Mouse (Mus musculus) heart, embryonic 13.5 days (tissue): ENCODE data around the gene Ankrd28. TPM values are rescaled to one million over a fixed set of nuclear protein-coding genes. Genes with fewer than 3 reads are reported as not detected.
"Not testable (repeated sequence)": the region's sequence is repeated elsewhere in the genome, so short reads cannot be mapped to it uniquely, and the experiment has no call there.

ENCODE experiments used
- ATAC-seq: fragments of 200-750 bp; cut with Nextera tagmentation; 2 replicates; pipeline ENCODE4 v1.8.0; 2017; ENCODE audit warnings: moderate TSS enrichment; ENCODE audit not compliant: insufficient number of reproducible peaks, low FRiP score, low TSS enrichment; ENCODE audit errors: extremely low read depth
- H3K27ac ChIP-seq: fragments of 300-500 bp; sonication (generic); replicated peaks from 2 replicates; pipeline ENCODE4 v1.5.1; 2015; ENCODE audit warnings: moderate library complexity, mild to moderate bottlenecking, inconsistent platforms
- H3K27me3 ChIP-seq: fragments of 300-500 bp; sonication (generic); replicated peaks from 2 replicates; pipeline ENCODE4 v1.6.1; 2015; ENCODE audit warnings: mild to moderate bottlenecking, inconsistent platforms
- H3K36me3 ChIP-seq: fragments of 300-500 bp; sonication (generic); 2 replicates; pipeline ENCODE4 v1.6.1; 2015; ENCODE audit warnings: mild to moderate bottlenecking, inconsistent platforms
- H3K4me1 ChIP-seq: fragments of 300-500 bp; sonication (generic); 2 replicates; pipeline ENCODE4 v1.6.1; 2015; ENCODE audit warnings: inconsistent platforms
- H3K4me2 ChIP-seq: fragments of 300-500 bp; sonication (generic); 2 replicates; pipeline ENCODE4 v1.6.1; 2015; ENCODE audit warnings: inconsistent platforms, mild to moderate bottlenecking, moderate library complexity
- H3K4me3 ChIP-seq: fragments of 300-500 bp; sonication (generic); 2 replicates; pipeline ENCODE4 v1.5.1; 2015; ENCODE audit warnings: moderate library complexity, mild to moderate bottlenecking, inconsistent platforms
- H3K9ac ChIP-seq: fragments of 300-500 bp; sonication (generic); 2 replicates; pipeline ENCODE4 v1.6.1; 2015; ENCODE audit warnings: inconsistent platforms, mild to moderate bottlenecking, moderate library complexity
- H3K9me3 ChIP-seq: fragments of 300-500 bp; sonication (generic); 2 replicates; pipeline ENCODE4 v1.6.1; 2016; ENCODE audit warnings: inconsistent platforms
- WGBS: fragments of 180-500 bp; shearing (Covaris S2); methylation state at CpG from one replicate; pipeline ENCODE4 v1.1.7; 2015; ENCODE audit warnings: mixed read lengths; 5-methylcytosine and 5-hydroxymethylcytosine counted together
- polyA plus RNA-seq: library from polyadenylated mRNA; unstranded; fragments of >200 nt; fragmentation: Nextera tagmentation; extraction: Ambion mirVana; gene quantifications from 2 replicates; pipeline ENCODE4 v1.2.1, GENCODE M21; 2015

Ankrd28 gene
- polyA plus RNA-seq, 1 experiment from 2014 or later = 4.9 TPM

- no peak for ATAC-seq
- Histone ChIP-seq H3K9me3 (no peaks in the 10 kb centered on the region), H3K27me3 (no peaks in the 10 kb centered on the region), H3K27ac (no peak overlapping the region), H3K4me1 (no peaks in the 10 kb centered on the region), H3K4me3 (no peak overlapping the region), H3K9ac (no peak overlapping the region), H3K36me3 (peaks cover 25% of the 10 kb centered on the region), H3K4me2 (no peak overlapping the region)
- 81% methylated on average over 7 of the region's 7 CpGs for WGBS
Measured at GRCm38 (mm10) chr14:31761727-31762126, 68.7 kb downstream of the Ankrd28 start.

- 79% methylated on average over 2 of the region's 2 CpGs for WGBS
Measured at GRCm38 (mm10) chr14:31759195-31759594, 71.3 kb downstream of the Ankrd28 start.

GRCm38 (mm10) chr14:31758410-31758809 is 72.0 kb downstream of the Ankrd28 start:
- WGBS = 95% methylated on average over 3 of the region's 3 CpGs
- H3K27me3 ChIP-seq, H3K4me3 ChIP-seq, H3K9ac ChIP-seq, H3K4me2 ChIP-seq, H3K4me1 ChIP-seq, H3K9me3 ChIP-seq, H3K27ac ChIP-seq, ATAC-seq: not testable (repeated sequence)
- H3K36me3 ChIP-seq = peaks cover 41% of the 10 kb centered on the region

More at GRCm38 (mm10) chr14:31759195-31759594, 71.3 kb downstream of the Ankrd28 start:
- H3K27ac ChIP-seq = no peak overlapping the region
- H3K27me3 ChIP-seq = no peaks in the 10 kb centered on the region
- ATAC-seq = no peak
- no peak overlapping the region for H3K9ac ChIP-seq
- no peaks in the 10 kb centered on the region for H3K9me3 ChIP-seq
- H3K4me1 ChIP-seq = no peaks in the 10 kb centered on the region
- H3K36me3 ChIP-seq = peaks cover 39% of the 10 kb centered on the region
- no peak overlapping the region for H3K4me3 ChIP-seq
- H3K4me2 ChIP-seq = no peak overlapping the region

GRCm38 (mm10) chr14:31748239-31748873 is 82.1 kb downstream of the Ankrd28 start:
- peaks cover 35% of the 10 kb centered on the region for H3K36me3 ChIP-seq
- no peak overlapping the region for H3K9ac ChIP-seq
- no peak for ATAC-seq
- no peak overlapping the region for H3K4me3 ChIP-seq
- no peaks in the 10 kb centered on the region for H3K9me3 ChIP-seq
- no peak overlapping the region for H3K4me2 ChIP-seq
- WGBS = 62% methylated on average over 6 of the region's 6 CpGs
- H3K4me1 ChIP-seq = peaks cover 4% of the 10 kb centered on the region; the same call in 1 of the 2 replicates
- H3K27ac ChIP-seq = no peak overlapping the region
- no peaks in the 10 kb centered on the region for H3K27me3 ChIP-seq

GRCm38 (mm10) chr14:31742523-31742922 is 87.9 kb downstream of the Ankrd28 start:
- Histone ChIP-seq H3K27ac (no peak overlapping the region), H3K27me3 (no peaks in the 10 kb centered on the region), H3K4me1 (peaks cover 8% of the 10 kb centered on the region), H3K4me2 (no peak overlapping the region), H3K9me3 (no peaks in the 10 kb centered on the region), H3K36me3 (peaks cover 59% of the 10 kb centered on the region), H3K4me3 (no peak overlapping the region), H3K9ac (no peak overlapping the region)
- WGBS = 27% methylated on average over 3 of the region's 3 CpGs
- ATAC-seq = no peak

GRCm38 (mm10) chr14:31734811-31735210 is 95.6 kb downstream of the Ankrd28 start:
- Histone ChIP-seq H3K4me2 (no peak overlapping the region), H3K27me3 (no peaks in the 10 kb centered on the region), H3K9me3 (no peaks in the 10 kb centered on the region), H3K4me3 (no peak overlapping the region), H3K9ac (no peak overlapping the region), H3K27ac (no peak overlapping the region), H3K36me3 (peaks cover 36% of the 10 kb centered on the region), H3K4me1 (peaks cover 12% of the 10 kb centered on the region)
- ATAC-seq = no peak
- 45% methylated on average over 2 of the region's 2 CpGs for WGBS

- Histone ChIP-seq H3K27me3 (no peaks in the 10 kb centered on the region), H3K4me3 (no peak overlapping the region), H3K9ac (no peak overlapping the region), H3K9me3 (no peaks in the 10 kb centered on the region), H3K4me1 (peaks cover 11% of the 10 kb centered on the region), H3K27ac (no peak overlapping the region; the same call in 1 of the 2 replicates), H3K36me3 (peaks cover 43% of the 10 kb centered on the region), H3K4me2 (no peak overlapping the region)
- no peak for ATAC-seq
- 56% methylated on average over 3 of the region's 3 CpGs for WGBS
Measured at GRCm38 (mm10) chr14:31727522-31727921, 102.9 kb downstream of the Ankrd28 start.

- WGBS = 87% methylated on average over 1 of the region's 1 CpGs
- no peak overlapping the region for H3K4me2 ChIP-seq
- no peaks in the 10 kb centered on the region for H3K9me3 ChIP-seq
- no peak overlapping the region for H3K4me3 ChIP-seq
- H3K4me1 ChIP-seq = peaks cover 8% of the 10 kb centered on the region
- ATAC-seq = no peak
- no peak overlapping the region for H3K9ac ChIP-seq
- peaks cover 60% of the 10 kb centered on the region for H3K36me3 ChIP-seq
- no peaks in the 10 kb centered on the region for H3K27me3 ChIP-seq
- no peak overlapping the region for H3K27ac ChIP-seq
Measured at GRCm38 (mm10) chr14:31722746-31723145, 107.7 kb downstream of the Ankrd28 start.

- Histone ChIP-seq H3K9ac (no peak overlapping the region), H3K9me3 (no peaks in the 10 kb centered on the region), H3K4me3 (no peak overlapping the region), H3K36me3 (peaks cover 61% of the 10 kb centered on the region), H3K4me1 (no peaks in the 10 kb centered on the region), H3K27ac (no peak overlapping the region), H3K27me3 (no peaks in the 10 kb centered on the region), H3K4me2 (no peak overlapping the region)
- 78% methylated on average over 3 of the region's 3 CpGs for WGBS
- no peak for ATAC-seq
Measured at GRCm38 (mm10) chr14:31721256-31721655, 109.2 kb downstream of the Ankrd28 start.

- no peak for ATAC-seq
Measured at GRCm38 (mm10) chr14:31718332-31718731, 112.1 kb downstream of the Ankrd28 start.

GRCm38 (mm10) chr14:31717360-31717759 is 113.1 kb downstream of the Ankrd28 start:
- Histone ChIP-seq H3K36me3 (peaks cover 73% of the 10 kb centered on the region), H3K4me3 (no peak overlapping the region), H3K27me3 (no peaks in the 10 kb centered on the region), H3K9ac (no peak overlapping the region), H3K9me3 (no peaks in the 10 kb centered on the region), H3K4me1 (no peaks in the 10 kb centered on the region), H3K27ac (no peak overlapping the region), H3K4me2 (no peak overlapping the region)
- ATAC-seq = no peak
- WGBS = 93% methylated on average over 5 of the region's 5 CpGs

More at GRCm38 (mm10) chr14:31718332-31718731, 112.1 kb downstream of the Ankrd28 start:
- Histone ChIP-seq H3K36me3 (peaks cover 65% of the 10 kb centered on the region), H3K27ac (no peak overlapping the region), H3K9ac (no peak overlapping the region), H3K27me3 (no peaks in the 10 kb centered on the region), H3K9me3 (no peaks in the 10 kb centered on the region), H3K4me3 (no peak overlapping the region), H3K4me2 (no peak overlapping the region), H3K4me1 (no peaks in the 10 kb centered on the region)
- 84% methylated on average over 2 of the region's 2 CpGs for WGBS

- Histone ChIP-seq H3K4me3 (no peak overlapping the region), H3K4me1 (no peaks in the 10 kb centered on the region), H3K36me3 (peaks cover 79% of the 10 kb centered on the region), H3K27me3 (no peaks in the 10 kb centered on the region), H3K27ac (no peak overlapping the region), H3K4me2 (no peak overlapping the region), H3K9me3 (no peaks in the 10 kb centered on the region), H3K9ac (no peak overlapping the region)
- ATAC-seq = no peak
Measured at GRCm38 (mm10) chr14:31715669-31716068, 114.8 kb downstream of the Ankrd28 start.
